Mouse (Mus musculus): ENCODE measurements around the gene Trpm3. TPM values are rescaled to one million over a fixed set of nuclear protein-coding genes. Genes with fewer than 3 reads are reported as not detected.

The Trpm3 gene
- polyA plus RNA-seq, 1 experiment from 2014 or later: 39.8 TPM

DNA sequence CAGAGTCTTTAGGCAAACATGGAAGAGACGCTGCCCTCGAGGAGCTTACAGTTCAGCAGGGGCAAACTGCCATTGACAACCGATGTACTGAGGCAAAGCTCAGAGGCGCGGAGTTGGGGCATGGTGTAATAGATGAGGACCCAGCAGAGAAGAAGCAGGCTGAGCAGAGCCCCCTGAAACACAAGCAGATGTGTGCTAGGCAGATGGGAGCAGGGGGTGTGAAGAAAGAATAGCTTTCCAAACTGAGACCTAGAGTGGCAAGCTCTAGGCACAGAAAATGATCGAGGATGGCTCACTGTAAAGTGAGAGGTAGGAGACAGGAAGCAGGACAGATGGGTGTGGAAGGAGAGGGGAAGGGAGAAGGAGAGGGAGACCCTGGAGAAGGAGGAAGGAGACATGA, 792.2 kb downstream of the Trpm3 start:
- Histone ChIP-seq H3K9ac (ENCODE audit: low read depth, low read length) (no peak overlapping the region), H3K4me1 (ENCODE audit: control insufficient read depth, insufficient read depth, low read depth, low read length) (peaks cover 5% of the 10 kb centered on the region), H3K4me3 (ENCODE audit: low read length) (no peak overlapping the region), H3K9me3 (ENCODE audit: control insufficient read depth, low read length) (no peaks in the 10 kb centered on the region), H3K36me3 (ENCODE audit: control insufficient read depth, insufficient read depth, low read length) (no peaks in the 10 kb centered on the region), H3K27ac (ENCODE audit: low read depth, low read length) (0 out of 2 replicates have a peak overlapping the region, but pooled peaks have one; percentile 51), H3K4me2 (ENCODE audit: low read length) (no peak overlapping the region), H3K27me3 (replicated peaks; ENCODE audit: control insufficient read depth, insufficient read depth, low read length) (no peaks in the 10 kb centered on the region)
- no peak for ATAC-seq
- WGBS: 81% methylated on average over 6 of the region's 6 CpGs

DNA sequence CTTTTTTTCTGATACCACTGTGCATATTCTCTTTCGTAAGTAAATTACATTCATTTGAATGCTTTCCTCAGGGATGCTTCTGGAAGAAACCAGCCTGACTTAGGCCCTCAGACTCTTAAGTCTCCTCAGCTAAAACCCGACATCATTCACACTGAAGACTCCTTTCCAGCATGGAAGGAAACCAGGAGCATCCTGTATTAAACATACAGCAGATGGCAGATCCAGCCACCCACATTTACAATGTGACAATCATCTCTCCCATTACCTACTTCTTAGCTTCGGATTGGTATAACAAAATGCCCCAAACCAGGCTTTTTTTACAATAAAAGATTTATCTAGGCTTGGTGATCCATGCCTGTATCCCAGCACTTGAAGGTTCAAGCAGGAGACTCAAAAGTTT, 796.2 kb downstream of the Trpm3 start:
- Histone ChIP-seq H3K4me2 (ENCODE audit: low read length) (no peak overlapping the region), H3K9ac (ENCODE audit: low read depth, low read length) (no peak overlapping the region), H3K27me3 (replicated peaks; ENCODE audit: control insufficient read depth, insufficient read depth, low read length) (no peaks in the 10 kb centered on the region), H3K27ac (ENCODE audit: low read depth, low read length) (no peak overlapping the region), H3K4me1 (ENCODE audit: control insufficient read depth, insufficient read depth, low read depth, low read length) (peaks cover 16% of the 10 kb centered on the region), H3K4me3 (ENCODE audit: low read length) (no peak overlapping the region), H3K9me3 (ENCODE audit: control insufficient read depth, low read length) (no peaks in the 10 kb centered on the region), H3K36me3 (ENCODE audit: control insufficient read depth, insufficient read depth, low read length) (no peaks in the 10 kb centered on the region)
- no peak for ATAC-seq
- 73% methylated on average over 3 of the region's 3 CpGs for WGBS

GRCm38 (mm10) chr19:22938848-22939724, 800.2 kb downstream of the Trpm3 start:
- no peak overlapping the region for H3K4me3 ChIP-seq (ENCODE audit: low read length)
- H3K9me3 ChIP-seq (ENCODE audit: control insufficient read depth, low read length): no peaks in the 10 kb centered on the region
- H3K4me1 ChIP-seq (ENCODE audit: control insufficient read depth, insufficient read depth, low read depth, low read length): peaks cover 11% of the 10 kb centered on the region
- ATAC-seq: peak; percentile 63
- no peak overlapping the region for H3K9ac ChIP-seq (ENCODE audit: low read depth, low read length)
- peak overlapping the region; percentile 73 for H3K27ac ChIP-seq (ENCODE audit: low read depth, low read length)
- no peaks in the 10 kb centered on the region for H3K36me3 ChIP-seq (ENCODE audit: control insufficient read depth, insufficient read depth, low read length)
- H3K27me3 ChIP-seq (replicated peaks; ENCODE audit: control insufficient read depth, insufficient read depth, low read length): no peaks in the 10 kb centered on the region
- whole genome bisulfite sequencing: 40% methylated on average over 14 of the region's 14 CpGs
- no peak overlapping the region for H3K4me2 ChIP-seq (ENCODE audit: low read length)

DNA sequence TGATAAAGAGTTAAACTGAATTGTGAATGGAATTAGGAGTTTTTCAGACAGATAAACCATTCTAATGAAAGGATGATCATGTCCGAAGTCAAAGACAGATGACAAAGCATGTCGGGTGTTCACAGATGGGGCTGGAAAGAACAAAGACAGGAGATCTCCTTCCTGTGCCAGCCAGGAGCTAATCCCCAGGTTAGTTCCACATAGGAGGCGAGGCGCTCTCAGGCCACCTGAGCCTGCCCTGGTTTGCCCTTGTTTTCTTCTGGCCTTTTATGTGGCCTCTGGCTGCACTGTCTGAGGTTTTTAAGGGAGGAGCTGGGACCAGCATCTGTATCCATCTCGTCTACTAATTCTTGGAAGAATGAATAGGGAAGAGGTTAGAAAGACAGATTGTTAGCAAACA, 801.0 kb downstream of the Trpm3 start:
- WGBS: 41% methylated on average over 5 of the region's 5 CpGs
- H3K4me2 ChIP-seq (ENCODE audit: low read length): no peak overlapping the region
- no peak for ATAC-seq
- H3K27me3 ChIP-seq (replicated peaks; ENCODE audit: control insufficient read depth, insufficient read depth, low read length): no peaks in the 10 kb centered on the region
- H3K36me3 ChIP-seq (ENCODE audit: control insufficient read depth, insufficient read depth, low read length): no peaks in the 10 kb centered on the region
- H3K27ac ChIP-seq (ENCODE audit: low read depth, low read length): peak overlapping the region; percentile 73
- H3K4me3 ChIP-seq (ENCODE audit: low read length): no peak overlapping the region
- H3K9me3 ChIP-seq (ENCODE audit: control insufficient read depth, low read length): no peaks in the 10 kb centered on the region
- H3K4me1 ChIP-seq (ENCODE audit: control insufficient read depth, insufficient read depth, low read depth, low read length): peaks cover 11% of the 10 kb centered on the region
- H3K9ac ChIP-seq (ENCODE audit: low read depth, low read length): no peak overlapping the region

DNA sequence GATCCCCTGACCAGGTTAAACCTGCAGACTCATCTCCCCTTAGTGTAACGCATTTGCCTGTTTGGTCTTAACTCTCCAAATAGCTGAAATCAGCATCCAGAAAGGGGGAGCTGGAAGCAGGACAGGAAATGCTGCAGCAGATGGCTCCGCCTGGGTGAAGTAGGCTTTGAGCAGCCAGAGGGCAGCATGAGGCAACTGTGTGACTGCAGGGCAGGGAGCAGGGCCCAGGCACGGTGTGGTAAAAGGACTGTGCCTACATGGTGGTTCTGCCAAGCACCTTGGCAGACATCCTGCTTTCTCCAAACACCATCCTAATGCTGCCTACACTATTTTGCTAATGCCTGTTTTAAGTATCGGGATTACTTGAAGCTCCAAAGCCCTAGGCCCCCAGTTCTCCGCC, 801.6 kb downstream of the Trpm3 start:
- Histone ChIP-seq H3K27me3 (replicated peaks; ENCODE audit: control insufficient read depth, insufficient read depth, low read length) (no peaks in the 10 kb centered on the region), H3K36me3 (ENCODE audit: control insufficient read depth, insufficient read depth, low read length) (no peaks in the 10 kb centered on the region), H3K4me1 (ENCODE audit: control insufficient read depth, insufficient read depth, low read depth, low read length) (peaks cover 11% of the 10 kb centered on the region), H3K9me3 (ENCODE audit: control insufficient read depth, low read length) (no peaks in the 10 kb centered on the region), H3K4me3 (ENCODE audit: low read length) (no peak overlapping the region), H3K4me2 (ENCODE audit: low read length) (no peak overlapping the region), H3K9ac (ENCODE audit: low read depth, low read length) (no peak overlapping the region; the same call in 1 of the 2 replicates), H3K27ac (ENCODE audit: low read depth, low read length) (peak overlapping the region; percentile 73)
- peak; percentile 95 for ATAC-seq
- 40% methylated on average over 5 of the region's 5 CpGs for WGBS

- ATAC-seq: no peak
- H3K27ac ChIP-seq (ENCODE audit: low read depth, low read length): peak overlapping the region; percentile 68
Observed at GRCm38 (mm10) chr19:22940956-22941355, 802.1 kb downstream of the Trpm3 start.

GRCm38 (mm10) chr19:22952480-22952879, 813.6 kb downstream of the Trpm3 start:
- Histone ChIP-seq H3K4me1 (ENCODE audit: control insufficient read depth, insufficient read depth, low read depth, low read length) (no peaks in the 10 kb centered on the region), H3K4me2 (ENCODE audit: low read length) (no peak overlapping the region), H3K36me3 (ENCODE audit: control insufficient read depth, insufficient read depth, low read length) (no peaks in the 10 kb centered on the region), H3K4me3 (ENCODE audit: low read length) (no peak overlapping the region), H3K27ac (ENCODE audit: low read depth, low read length) (no peak overlapping the region), H3K9ac (ENCODE audit: low read depth, low read length) (no peak overlapping the region), H3K27me3 (replicated peaks; ENCODE audit: control insufficient read depth, insufficient read depth, low read length) (no peaks in the 10 kb centered on the region), H3K9me3 (ENCODE audit: control insufficient read depth, low read length) (no peaks in the 10 kb centered on the region)
- WGBS: 95% methylated on average over 3 of the region's 3 CpGs
- ATAC-seq: no peak

More at GRCm38 (mm10) chr19:22940956-22941355, 802.1 kb downstream of the Trpm3 start:
- Histone ChIP-seq H3K4me2 (ENCODE audit: low read length) (no peak overlapping the region), H3K4me1 (ENCODE audit: control insufficient read depth, insufficient read depth, low read depth, low read length) (peaks cover 11% of the 10 kb centered on the region), H3K36me3 (ENCODE audit: control insufficient read depth, insufficient read depth, low read length) (no peaks in the 10 kb centered on the region), H3K4me3 (ENCODE audit: low read length) (no peak overlapping the region), H3K9me3 (ENCODE audit: control insufficient read depth, low read length) (no peaks in the 10 kb centered on the region), H3K9ac (ENCODE audit: low read depth, low read length) (no peak overlapping the region; the same call in 1 of the 2 replicates), H3K27me3 (replicated peaks; ENCODE audit: control insufficient read depth, insufficient read depth, low read length) (no peaks in the 10 kb centered on the region)
- 85% methylated on average over 9 of the region's 9 CpGs for WGBS

DNA sequence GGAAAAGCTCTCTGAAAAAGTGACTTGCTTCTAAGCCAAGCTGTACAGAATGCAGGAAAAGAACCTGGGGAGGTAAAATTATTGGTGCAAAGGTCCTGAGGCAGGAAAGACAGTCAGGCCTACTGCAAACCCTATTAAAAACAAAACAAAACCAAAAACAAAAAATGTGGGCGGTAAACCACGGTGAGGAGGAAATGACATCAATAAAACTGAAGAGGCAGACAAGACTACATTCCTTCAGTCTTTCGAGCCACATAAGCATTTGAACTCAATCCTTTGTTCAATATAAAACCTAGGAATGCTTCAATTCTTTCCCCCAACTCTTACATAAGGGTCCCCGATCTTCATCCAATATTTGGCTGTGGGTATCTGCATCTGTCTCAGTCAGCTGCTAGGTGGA, 814.3 kb downstream of the Trpm3 start:
- H3K27ac ChIP-seq (ENCODE audit: low read depth, low read length): no peak overlapping the region

GRCm38 (mm10) chr19:22958414-22958813, 819.6 kb downstream of the Trpm3 start:
- Histone ChIP-seq H3K36me3 (ENCODE audit: control insufficient read depth, insufficient read depth, low read length) (no peaks in the 10 kb centered on the region), H3K9me3 (ENCODE audit: control insufficient read depth, low read length) (no peaks in the 10 kb centered on the region), H3K27me3 (replicated peaks; ENCODE audit: control insufficient read depth, insufficient read depth, low read length) (no peaks in the 10 kb centered on the region), H3K4me3 (ENCODE audit: low read length) (no peak overlapping the region), H3K27ac (ENCODE audit: low read depth, low read length) (no peak overlapping the region), H3K4me1 (ENCODE audit: control insufficient read depth, insufficient read depth, low read depth, low read length) (peaks cover 3% of the 10 kb centered on the region; the same call in 1 of the 2 replicates), H3K4me2 (ENCODE audit: low read length) (no peak overlapping the region), H3K9ac (ENCODE audit: low read depth, low read length) (no peak overlapping the region)
- 35% methylated on average over 4 of the region's 4 CpGs for WGBS
- ATAC-seq: peak; percentile 66

More for the DNA sequence above, 814.3 kb downstream of the Trpm3 start:
- H3K27me3 ChIP-seq (replicated peaks; ENCODE audit: control insufficient read depth, insufficient read depth, low read length): no peaks in the 10 kb centered on the region
- H3K36me3 ChIP-seq (ENCODE audit: control insufficient read depth, insufficient read depth, low read length): no peaks in the 10 kb centered on the region
- WGBS: 85% methylated on average over 4 of the region's 4 CpGs
- no peaks in the 10 kb centered on the region for H3K9me3 ChIP-seq (ENCODE audit: control insufficient read depth, low read length)
- no peak overlapping the region for H3K9ac ChIP-seq (ENCODE audit: low read depth, low read length)
- H3K4me1 ChIP-seq (ENCODE audit: control insufficient read depth, insufficient read depth, low read depth, low read length): no peaks in the 10 kb centered on the region
- no peak overlapping the region for H3K4me2 ChIP-seq (ENCODE audit: low read length)
- no peak overlapping the region for H3K4me3 ChIP-seq (ENCODE audit: low read length)
- ATAC-seq: no peak
